Mouse (Mus musculus) heart, adult 8-10 months (tissue): ENCODE measurements around the gene Gm6993. TPM values are rescaled to one million over a fixed set of nuclear protein-coding genes. Genes with fewer than 3 reads are reported as not detected.
A peak's percentile ranks its signal among the peaks of the same experiment; 100 is the strongest.

Experiments
- DNase-seq: peaks from one replicate; pipeline ENCODE4 v3.0.0; 2022; ENCODE audit warnings: low spot score
- total RNA-seq, 4 experiments: library from RNA; stranded (reverse); gene quantifications; 2 replicates each; pipeline ENCODE4 v1.2.4; 2022

Gm6993 gene
- total RNA-seq: not detected

DNA sequence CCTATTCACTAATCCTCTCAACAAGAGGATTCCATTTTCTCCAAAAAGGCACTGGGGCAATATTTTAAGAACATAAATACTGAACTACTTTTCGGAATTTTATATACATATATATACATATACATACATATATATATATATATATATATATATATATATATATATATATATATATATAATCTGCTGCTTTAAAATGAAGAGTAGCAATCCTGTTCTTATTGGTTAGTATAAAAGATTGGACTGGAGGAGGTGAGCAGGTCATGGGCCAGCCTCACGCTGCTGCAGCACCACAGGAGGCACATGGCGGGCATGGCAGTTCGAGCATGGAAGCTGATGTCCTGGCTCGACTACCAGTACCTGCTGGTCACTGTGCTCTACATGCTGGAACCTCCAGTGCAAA is at the start of gene Gm6993:
Gene Gm6993 (plus strand): TSS at position 301 of the 400 bp plus-strand sequence.
- DNase-seq: no peak

DNA sequence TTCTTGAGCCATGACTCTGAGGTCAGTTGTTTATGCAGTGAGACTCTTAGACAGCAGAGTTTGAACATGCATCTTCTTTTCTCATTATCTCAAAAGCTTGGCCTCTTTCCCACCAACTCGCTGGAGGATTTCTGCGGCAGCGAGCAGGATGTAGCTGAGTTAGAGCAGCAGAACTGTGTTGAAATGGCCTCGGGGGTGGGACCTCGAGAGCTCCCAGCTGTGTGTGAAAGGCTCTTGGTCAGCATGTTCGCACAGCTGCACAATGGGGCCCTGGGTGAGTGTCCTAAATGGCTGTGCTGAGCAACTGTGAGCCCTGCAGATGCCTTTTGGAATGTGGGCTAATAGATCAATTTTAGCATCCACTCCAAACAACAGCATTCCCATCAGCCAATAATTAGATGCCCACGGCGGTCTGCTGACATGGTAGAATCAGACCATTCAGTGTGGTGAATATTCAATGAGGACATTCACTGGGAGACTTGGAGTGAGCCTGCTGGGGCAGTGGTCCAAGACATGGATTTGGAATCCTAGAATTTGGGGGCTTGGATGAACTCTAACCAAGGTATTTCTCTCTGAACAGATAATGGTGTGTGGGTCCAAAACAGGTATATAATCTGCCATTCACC is 49.1 kb upstream of the Gm6993 start:
- DNase-seq: peak; percentile 92

DNA sequence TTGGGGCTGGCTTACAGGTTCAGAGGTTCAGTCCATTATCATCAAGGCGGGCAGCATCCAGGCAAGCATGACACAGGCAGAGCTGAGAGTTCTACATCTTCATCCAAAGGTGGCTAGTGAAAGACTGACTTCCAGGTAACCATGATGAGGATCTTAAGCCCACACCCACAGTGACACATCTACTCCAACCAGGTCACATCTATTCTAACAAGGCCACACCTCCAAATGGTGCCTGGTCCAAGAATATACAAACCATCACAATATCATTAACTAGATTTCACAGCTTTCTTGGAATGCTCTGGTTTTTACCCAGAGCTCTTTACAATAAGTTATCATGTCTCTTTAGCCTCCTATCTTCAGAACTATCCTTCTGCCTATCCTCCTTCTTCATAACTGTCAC is 38.1 kb upstream of the Gm6993 start:
- no peak for DNase-seq

DNA sequence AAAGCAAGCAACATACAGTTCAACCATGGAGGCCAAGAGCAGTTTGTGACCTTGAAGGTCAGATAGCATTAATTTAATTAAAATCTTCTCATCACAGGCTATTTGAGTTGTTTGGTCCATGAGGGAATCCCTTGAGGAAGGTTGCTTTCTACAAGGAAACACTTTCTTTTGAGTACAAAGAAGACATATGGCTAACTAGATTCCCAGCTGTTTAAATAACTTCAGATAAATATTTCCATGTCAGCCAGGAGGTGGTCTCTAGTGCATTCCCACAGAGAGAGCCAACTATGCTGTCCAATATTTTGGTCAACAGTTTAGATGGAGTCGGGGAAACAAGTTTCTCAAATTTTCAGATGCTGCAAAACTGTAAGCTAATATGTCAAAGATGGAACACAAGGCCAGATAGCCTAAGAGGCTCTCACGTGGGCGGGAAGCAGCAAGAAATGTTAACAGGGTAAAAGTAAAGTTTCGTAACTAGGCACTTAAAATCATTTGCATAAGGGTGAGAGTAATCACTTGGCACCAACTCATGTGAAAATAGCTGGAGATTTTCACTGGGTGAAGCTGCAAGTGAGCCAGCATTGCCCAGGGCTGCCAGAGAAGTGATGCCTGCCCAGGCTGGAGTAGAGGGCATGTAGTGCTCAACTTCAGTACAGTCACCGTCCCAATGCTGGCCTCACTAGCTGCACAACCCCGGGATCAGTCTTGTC is 36.7 kb upstream of the Gm6993 start:
- peak; percentile 20 for DNase-seq

DNA sequence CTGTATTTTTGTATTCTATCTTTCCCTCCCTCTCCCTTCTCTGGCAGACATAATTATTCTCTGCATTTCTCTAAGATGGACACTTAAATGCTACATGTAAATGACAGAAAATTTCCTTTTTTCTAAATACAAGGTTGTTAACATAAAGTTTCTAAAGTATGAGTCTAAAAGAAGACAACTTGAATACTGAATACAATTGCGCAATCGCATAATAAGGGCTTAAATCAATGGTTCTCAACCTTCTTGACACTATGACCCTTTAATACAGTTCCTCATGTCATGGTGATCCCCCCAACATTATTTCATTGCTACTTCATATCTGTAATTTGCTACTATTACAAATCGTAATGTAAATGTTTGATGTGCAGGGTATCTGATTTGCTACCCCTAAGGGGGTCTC is 35.7 kb upstream of the Gm6993 start:
- DNase-seq: no peak

DNA sequence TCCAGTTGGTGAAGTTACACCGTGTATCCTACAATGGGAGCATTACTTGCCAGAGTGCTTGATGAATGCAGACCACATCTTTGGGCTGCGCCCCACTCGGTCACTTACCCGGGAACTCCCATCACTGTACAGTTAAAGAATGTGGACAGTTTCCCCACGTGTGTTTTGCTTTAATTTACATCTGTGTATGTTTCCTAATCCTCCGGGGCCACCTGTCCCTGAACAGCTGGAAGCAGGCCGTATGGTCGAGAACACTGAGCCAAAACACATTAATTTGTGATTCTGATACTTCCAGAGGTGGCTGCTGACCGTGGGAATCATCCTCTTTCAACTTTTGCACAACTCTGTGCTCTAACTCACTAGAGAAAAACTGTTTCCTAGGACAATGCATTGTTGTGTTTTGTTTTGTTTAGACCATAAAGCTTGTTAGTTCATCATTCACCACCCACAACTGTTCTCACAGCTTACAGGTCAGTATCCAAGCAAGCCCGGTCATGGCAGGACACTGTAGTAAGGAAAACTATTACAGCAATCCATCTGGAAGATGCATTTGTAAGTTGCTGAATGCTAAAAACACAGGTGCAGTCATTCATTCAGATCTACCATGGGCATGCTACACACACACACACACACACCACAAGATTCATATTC is 34.5 kb upstream of the Gm6993 start:
- DNase-seq: no peak

DNA sequence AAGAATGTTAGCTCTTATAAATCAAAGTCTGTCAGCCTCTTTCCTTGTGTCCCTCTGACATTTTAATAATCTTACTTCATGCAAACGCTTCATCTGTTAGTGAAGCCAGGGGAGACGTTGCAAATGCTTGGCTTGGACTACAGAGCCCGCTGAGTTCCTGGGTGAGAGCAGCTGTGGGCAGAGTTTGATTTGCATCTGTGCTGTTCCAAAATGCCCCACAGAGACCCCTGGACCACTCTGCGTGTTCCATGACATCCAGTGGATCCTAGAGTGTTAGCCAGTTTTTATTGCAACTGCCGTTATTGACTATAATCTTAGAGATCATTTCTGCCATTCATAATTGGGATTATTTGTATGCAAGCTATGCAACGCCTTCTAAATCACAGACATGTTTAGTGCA is 31.8 kb upstream of the Gm6993 start:
- no peak for DNase-seq

DNA sequence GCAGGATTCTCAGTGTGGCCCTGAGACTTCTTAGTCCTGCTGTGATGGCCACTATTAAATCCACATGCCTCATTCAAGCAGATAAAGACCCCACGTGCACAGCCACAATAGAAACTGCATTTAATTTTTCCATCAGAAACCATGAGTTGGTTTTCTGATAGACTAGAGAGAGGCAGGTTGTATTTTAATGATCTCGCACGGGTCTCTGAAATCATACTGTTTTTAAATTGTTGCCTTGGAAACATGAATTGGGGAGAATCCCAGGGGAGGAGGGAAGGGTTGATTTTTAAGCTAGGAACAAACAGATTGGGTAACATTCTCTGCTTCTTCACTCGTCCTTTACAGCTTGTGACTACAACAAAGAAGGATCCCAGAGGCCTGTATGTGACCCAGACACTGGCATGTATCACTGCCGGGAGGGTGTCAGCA is 31.2 kb upstream of the Gm6993 start:
- peak; percentile 20 for DNase-seq

DNA sequence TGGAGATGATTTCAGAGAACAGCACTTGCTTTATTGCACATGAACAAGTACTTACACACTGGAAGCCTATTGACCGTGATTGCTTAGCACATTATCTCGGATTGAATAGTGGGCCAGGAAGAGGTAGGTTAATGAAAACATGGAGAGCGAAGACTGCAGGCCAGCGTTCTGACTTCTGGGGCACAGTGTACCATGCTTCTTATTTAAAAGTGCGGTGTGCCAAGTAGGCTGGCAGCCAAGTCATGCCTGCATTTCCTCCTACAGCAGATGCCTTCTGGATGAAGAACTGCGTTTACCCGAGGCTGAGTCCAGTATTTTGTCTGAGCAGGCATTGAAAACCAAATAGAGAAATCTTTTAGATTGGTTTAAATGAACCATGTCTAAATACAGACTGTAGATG is 27.0 kb upstream of the Gm6993 start:
- peak; percentile 10 for DNase-seq

DNA sequence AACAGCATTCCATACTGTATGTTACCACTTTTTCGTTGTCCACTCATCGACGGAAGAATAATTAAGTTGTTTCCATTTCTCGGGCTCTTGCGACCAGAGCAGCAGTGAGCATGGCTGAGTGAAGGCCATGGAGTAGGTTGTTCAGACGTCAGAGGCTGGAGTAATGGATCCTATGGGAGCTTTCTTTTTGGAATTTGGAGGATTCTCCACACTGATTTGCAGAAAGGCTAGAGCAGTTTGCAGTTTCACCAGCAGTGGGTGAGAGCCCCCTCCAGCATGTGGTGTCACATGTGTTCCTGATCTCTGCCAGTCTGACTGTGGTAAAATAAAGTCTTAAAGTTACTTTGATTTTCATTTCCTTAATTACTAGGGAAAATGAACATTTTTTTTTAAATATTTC is 25.6 kb upstream of the Gm6993 start:
- no peak for DNase-seq

DNA sequence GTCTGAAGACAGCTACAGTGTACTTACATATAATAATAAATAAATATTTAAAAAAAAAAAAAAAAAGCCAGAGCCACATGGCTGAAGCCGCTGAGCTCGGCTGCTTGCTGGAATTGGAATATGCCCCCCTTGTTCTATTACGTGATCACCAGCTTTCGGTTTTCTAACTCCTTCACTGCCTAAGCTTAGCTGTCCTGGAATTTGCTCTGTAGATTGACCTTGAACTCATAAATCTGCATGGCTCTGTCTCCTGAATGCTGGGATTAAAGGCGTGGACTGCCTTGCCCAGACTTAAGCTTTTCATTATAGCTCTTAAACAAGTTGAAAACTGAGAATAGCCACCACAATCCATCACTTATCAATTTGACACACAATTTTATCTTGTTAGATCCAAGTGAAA is 23.3 kb upstream of the Gm6993 start:
- DNase-seq: no peak

DNA sequence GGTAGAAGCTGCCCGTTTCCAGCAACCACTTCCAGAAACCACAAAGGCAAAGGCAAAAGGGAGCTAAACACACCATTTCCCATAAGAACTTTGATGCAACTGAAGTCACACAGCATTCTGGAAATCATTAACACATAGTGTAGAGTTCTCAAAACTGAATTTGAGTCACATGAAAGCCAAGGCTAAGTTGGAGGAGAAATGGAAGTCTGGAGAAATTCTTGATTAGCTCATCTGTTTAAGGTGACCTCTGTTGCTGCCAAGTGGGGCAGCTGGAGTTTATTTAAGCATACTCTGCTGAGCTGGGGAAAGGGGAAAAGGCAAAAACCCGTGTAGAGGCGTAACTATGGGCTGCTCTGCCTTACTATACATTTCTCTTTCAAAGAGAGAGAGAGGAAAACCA is 21.8 kb upstream of the Gm6993 start:
- DNase-seq: no peak

DNA sequence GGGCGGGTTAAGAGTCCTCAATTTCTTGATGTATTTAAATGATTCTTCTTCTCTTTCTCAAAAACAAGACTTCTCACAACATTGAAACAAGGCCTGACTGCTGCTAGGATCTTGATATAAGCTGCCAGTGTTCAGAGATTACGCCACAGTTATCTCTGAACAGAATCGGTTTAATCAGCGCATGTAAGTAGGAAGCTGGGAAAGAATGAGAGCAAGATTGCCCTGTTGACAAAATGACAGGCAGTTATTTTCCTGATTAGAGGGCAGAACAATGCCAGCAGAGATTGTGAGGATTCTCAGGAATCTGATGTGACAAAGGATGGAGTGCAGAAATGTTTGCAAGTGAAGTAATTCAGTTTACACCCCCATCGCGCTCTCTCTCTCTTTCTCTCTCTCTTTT is 19.0 kb upstream of the Gm6993 start:
- no peak for DNase-seq

DNA sequence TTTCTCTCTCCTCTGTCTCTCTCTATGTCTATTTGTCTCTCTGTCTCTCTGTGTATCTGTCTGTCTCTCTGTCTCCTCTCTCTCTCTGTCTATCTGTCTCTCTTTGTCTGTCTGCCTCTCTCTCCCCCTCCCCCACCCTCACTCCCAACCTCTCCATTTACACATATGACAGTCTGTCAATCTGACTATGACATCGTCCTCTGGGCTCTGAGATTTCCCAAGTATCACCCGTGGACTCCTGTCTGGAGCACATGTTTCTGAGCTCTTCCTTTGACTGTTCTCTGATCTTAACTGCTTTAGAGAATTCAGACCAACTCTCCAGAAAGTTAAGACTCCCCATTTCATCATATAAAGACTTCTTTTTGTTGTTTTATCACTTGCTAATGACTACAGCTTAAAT is 18.3 kb upstream of the Gm6993 start:
- no peak for DNase-seq

DNA sequence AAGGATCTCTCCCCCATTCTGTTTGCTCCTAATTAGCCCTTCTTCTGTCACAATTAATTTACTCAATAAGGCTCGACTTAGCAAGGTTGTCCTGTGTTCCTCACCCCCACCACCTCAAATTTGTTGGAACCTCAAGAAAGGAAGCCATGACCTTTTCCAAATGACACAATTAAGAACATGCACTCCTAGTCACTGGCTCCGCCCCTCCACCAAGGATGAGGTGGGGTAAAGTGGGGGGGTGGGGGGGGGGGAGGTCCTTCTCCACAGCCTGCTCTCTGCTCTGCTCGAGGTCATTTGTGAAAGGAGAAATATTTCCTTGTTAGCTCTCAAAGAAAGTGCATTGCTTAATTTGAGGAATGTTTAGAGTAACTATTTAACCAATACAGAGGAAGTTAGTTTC is 17.8 kb upstream of the Gm6993 start:
- DNase-seq: no peak

DNA sequence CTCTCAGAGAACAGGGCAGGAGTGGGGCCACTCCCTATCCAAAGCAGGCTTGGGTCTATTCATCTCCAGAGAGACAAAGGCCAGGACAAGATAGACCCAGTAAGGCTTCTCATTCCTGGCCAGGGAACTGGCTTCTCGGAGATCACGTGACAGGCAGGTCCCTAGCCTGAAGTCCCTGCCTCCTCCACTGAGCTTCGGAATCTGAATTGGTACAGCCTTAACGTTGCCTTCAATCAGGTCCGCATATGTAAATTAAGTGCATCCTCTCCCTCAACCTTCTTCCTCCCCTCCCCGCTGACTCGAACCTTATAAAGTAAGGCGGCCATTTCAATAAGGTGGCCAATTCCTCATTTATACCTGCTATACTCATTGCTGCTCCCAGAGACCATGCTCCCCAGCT is 15.1 kb upstream of the Gm6993 start:
- DNase-seq: no peak

DNA sequence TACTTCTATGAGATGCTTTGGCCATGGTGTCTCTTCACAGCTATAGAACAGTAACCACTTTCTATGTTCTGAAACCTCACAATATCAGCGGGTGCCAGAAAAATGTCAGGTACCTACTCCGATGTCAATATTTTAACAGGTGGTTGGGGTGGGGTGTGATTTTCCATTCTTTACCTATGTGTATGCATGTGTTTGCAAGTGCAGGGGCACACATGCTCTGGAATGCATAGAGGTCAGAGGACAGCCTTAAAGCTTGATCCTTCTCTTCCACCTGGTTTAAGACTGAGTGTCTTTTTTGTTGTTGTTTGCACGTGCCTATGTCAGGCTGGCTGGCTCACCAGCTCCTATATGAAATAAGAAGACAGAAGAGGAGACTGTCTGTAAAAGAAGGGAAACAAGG is 13.4 kb upstream of the Gm6993 start:
- DNase-seq: no peak

DNA sequence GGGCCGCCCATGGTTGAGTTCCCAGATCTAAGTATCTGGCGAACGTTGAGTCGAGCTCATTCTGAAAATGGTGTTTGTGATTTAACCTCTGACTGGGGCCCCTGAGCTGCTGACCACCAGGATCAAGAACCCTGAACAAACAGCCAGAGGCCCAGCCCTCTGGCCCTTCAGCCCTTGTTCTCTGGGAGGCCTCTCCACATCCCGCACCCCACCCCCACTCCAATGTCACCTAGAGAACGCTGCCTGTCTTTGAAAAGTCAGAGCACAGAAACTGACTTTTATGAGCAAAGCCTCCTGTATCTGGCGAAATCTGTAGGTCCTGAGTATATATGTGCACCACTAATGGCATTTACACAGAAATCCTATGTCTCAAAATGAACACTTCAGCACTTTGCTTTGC is 11.7 kb upstream of the Gm6993 start:
- no peak for DNase-seq

DNA sequence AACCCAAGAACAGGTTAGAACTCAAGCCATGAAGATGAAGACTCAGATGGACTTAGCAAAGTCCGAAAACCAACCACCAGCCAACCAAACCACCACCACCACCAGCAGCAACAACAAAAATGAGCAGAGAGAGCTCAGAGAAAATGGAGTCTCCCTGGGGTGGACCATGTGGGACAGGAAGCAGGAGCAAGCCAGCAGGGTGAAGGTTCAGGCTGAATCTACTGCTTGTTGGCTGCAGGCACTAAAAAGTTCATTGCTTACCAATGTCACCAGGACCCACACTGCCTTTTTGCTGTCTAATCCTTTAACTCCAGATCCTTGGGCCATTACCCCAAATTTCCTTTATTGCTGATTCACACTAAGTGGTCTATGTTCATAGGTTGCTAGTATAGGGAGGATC is 7.9 kb upstream of the Gm6993 start:
- no peak for DNase-seq

DNA sequence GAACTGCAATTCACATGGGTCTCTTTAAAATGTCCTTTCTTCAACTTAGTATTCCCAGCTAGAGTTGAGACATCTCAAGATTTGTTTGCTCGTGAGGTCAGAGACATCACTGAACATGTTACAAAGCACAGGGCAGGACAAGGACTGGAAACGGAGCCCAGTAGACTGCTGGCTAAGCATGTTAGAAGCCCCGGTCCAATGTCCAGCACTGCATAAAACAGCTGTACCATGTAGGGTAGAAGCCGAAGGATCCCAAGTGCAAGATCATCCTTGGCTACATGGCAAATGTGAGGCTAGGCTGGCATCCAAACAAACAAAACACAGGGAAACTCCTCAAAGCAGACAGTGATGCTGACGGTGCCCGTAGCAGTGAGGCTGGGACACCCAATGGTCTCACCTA is 5.6 kb upstream of the Gm6993 start:
- DNase-seq: no peak

DNA sequence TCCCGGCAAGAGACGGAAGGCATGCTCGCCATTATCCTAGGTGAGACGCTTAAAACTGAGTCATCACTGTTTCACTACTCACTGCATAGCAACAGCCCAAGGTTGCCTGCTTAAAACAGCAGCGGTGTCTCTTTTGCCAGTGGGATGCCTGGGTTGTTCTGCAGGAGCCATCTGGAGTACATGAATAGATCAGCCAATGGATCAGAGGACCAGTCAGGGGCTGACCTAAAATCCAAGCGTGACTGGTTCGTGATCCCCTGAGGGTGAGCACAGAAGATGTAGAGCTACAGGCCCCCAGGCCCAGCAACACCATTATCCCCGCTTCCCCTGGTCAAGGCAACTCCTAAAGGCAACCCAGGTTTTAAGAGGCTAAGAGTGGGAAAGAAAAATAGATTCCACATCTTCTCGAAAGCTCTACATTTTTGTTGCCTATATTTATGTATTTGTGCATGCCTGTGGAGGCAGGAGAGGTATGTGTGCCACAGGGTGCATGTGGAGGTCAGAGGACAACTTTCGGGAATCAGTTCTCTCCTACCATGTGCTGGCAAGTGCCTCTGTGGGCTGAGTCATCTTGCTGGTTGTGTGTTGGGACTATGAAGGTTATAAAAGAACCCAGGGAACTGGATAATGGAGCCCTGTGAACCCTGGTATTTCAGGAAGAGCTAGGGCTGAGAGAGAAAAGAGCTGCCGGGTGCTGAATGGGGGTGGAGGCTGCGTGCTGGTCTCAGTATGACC is 3.5 kb upstream of the Gm6993 start:
- no peak for DNase-seq

DNA sequence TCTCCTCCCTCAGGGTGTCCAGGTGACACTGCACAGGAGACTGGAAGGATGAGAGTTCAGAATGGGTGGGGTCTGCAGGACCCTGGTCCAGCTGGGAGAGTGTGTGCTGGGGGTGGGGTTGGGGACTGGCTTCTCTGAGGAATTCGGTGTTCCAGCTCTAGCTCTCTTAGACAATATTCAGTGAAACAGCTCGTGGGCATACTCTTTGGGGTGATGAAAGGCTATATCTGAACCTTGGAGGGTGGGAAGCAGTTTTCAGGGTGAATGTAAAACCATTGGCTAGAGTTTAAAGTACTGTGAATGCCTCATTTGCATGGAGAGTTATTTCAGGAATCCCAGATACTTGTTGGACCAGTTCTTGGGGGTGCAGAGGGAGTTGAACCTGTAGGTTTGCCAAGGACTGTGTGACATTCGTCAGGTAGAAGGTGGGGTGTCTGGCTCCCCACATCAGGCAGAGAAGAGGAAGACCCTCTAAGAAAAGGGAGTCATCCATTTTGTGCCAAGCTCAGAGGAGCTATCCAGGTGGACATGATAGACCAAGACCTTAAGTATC is 1.5 kb upstream of the Gm6993 start:
- DNase-seq: no peak
